Mouse (Mus musculus) adrenal gland, adult 8-10 months (tissue): ENCODE data around the gene Spint2. TPM values are rescaled to one million over a fixed set of nuclear protein-coding genes. Genes with fewer than 3 reads are reported as not detected.

Source experiments
- total RNA-seq, 4 experiments: library from RNA; stranded (reverse); gene quantifications; 2 replicates each; pipeline ENCODE4 v1.2.4; 2022

The Spint2 gene
- total RNA-seq, 4 experiments from 2014 or later = 75.9 to 116 (median 96.8) TPM

Other genes starting within 250 kb of the Spint2 start
- gene Ryr1, start 156.7 kb downstream of the Spint2 start, total RNA-seq = under 1 TPM; 0.17 to 0.25 (median 0.22) TPM
- gene Rasgrp4, start 147.1 kb downstream of the Spint2 start, total RNA-seq = 1 to 10 TPM; 1.3 to 1.6 (median 1.4) TPM
- gene Fam98c, start 125.7 kb downstream of the Spint2 start, total RNA-seq = 10 to 100 TPM; 10.1 to 19.9 (median 14.7) TPM
- gene Ggn, start 111.7 kb downstream of the Spint2 start, total RNA-seq = 1 to 10 TPM; 1.2 to 2.1 (median 1.7) TPM
- 10 to 100 TPM in 2 of 4 experiments, 1 to 10 TPM in 2; 6.6 to 19.2 (median 12.7) TPM for gene Spred3, start 111.5 kb downstream of the Spint2 start, total RNA-seq
- 100 to 1,000 TPM; 167 to 191 (median 174) TPM for gene Psmd8, start 101.2 kb downstream of the Spint2 start, total RNA-seq
- gene Catsperg1, start 67.9 kb downstream of the Spint2 start, total RNA-seq = 1 to 10 TPM in 1 of 4 experiments, under 1 TPM in 3; 0.73 to 1.6 (median 0.82) TPM
- 1 to 10 TPM; 1.2 to 2.6 (median 1.8) TPM for gene Kcnk6, start 49.4 kb downstream of the Spint2 start, total RNA-seq
- 10 to 100 TPM; 42.7 to 50.6 (median 44.6) TPM for gene Yif1b, start 43.6 kb downstream of the Spint2 start, total RNA-seq
- gene 2200002D01Rik, start 33.4 kb downstream of the Spint2 start, total RNA-seq = 1 to 10 TPM; 3.0 to 6.9 (median 3.7) TPM
- gene Ppp1r14a, start 7.4 kb upstream of the Spint2 start, total RNA-seq = 1 to 10 TPM; 4.8 to 8.0 (median 5.5) TPM
- gene Dpf1, start 22.0 kb upstream of the Spint2 start, total RNA-seq = 1 to 10 TPM; 2.6 to 6.1 (median 4.0) TPM
- 10 to 100 TPM; 33.2 to 42.3 (median 40.6) TPM for gene Sipa1l3, start 236.7 kb upstream of the Spint2 start, total RNA-seq